Mouse (Mus musculus): ENCODE data around the gene Abhd14b.

Abhd14b gene

GRCm38 (mm10) chr9:106461641-106462429, 14.6 kb downstream of the Abhd14b start:
- DNase-seq = no peak

GRCm38 (mm10) chr9:106462430-106462800, 15.2 kb downstream of the Abhd14b start:
- DNase-seq = no peak

- no peak for DNase-seq
These were observed 16.1 kb downstream of the Abhd14b start for GRCm38 (mm10) chr9:106463122-106464063.

GRCm38 (mm10) chr9:106464751-106465541, 17.7 kb downstream of the Abhd14b start:
- DNase-seq = peak; percentile 76 to 87

GRCm38 (mm10) chr9:106465571-106466200, 18.4 kb downstream of the Abhd14b start, which contains the start of gene Gpr62:
Gpr62 (minus strand) TSS chr9:106465938.
- no peak for DNase-seq

GRCm38 (mm10) chr9:106466721-106467120, 19.5 kb downstream of the Abhd14b start:
- no peak for DNase-seq

- no peak for DNase-seq
These were observed 20.5 kb downstream of the Abhd14b start for GRCm38 (mm10) chr9:106467746-106468145.

GRCm38 (mm10) chr9:106469317-106469716, 22.1 kb downstream of the Abhd14b start:
- DNase-seq = no peak

- DNase-seq = no peak
These were observed 22.5 kb downstream of the Abhd14b start for GRCm38 (mm10) chr9:106469776-106470175.

- DNase-seq = no peak
These were observed 23.9 kb downstream of the Abhd14b start for GRCm38 (mm10) chr9:106470991-106471750.

GRCm38 (mm10) chr9:106471892-106472291, 24.6 kb downstream of the Abhd14b start:
- peak; percentile 79 to 88 for DNase-seq

- peak in 1 of 2 experiments; percentile 14 for DNase-seq
These were observed 25.1 kb downstream of the Abhd14b start for GRCm38 (mm10) chr9:106472321-106472720.

GRCm38 (mm10) chr9:106473081-106473752, 26.0 kb downstream of the Abhd14b start:
- peak in 1 of 2 experiments; percentile 4 for DNase-seq

GRCm38 (mm10) chr9:106473753-106474105, 26.5 kb downstream of the Abhd14b start:
- peak in 1 of 2 experiments; percentile 22 for DNase-seq

GRCm38 (mm10) chr9:106474456-106474855, 27.2 kb downstream of the Abhd14b start:
- peak; percentile 85 to 87 for DNase-seq

- DNase-seq = peak; percentile 51 to 68
These were observed 27.8 kb downstream of the Abhd14b start for GRCm38 (mm10) chr9:106475046-106475445.

GRCm38 (mm10) chr9:106475663-106476001, 28.4 kb downstream of the Abhd14b start, which contains the start of gene Rrp9:
Rrp9 (plus strand) TSS chr9:106475963.
- DNase-seq = no peak

- peak in 1 of 2 experiments; percentile 62 for DNase-seq
These were observed 29.0 kb downstream of the Abhd14b start for GRCm38 (mm10) chr9:106476002-106476923.

GRCm38 (mm10) chr9:106476924-106477484, 29.7 kb downstream of the Abhd14b start, which contains the start of gene Parp3:
Parp3 (minus strand) TSS chr9:106476949.
- peak; percentile 98 to 99 for DNase-seq

Measured in kidney, postnatal 4 days (tissue).